Mouse (Mus musculus): ENCODE measurements around the gene Angpt4.

Angpt4 gene

DNA sequence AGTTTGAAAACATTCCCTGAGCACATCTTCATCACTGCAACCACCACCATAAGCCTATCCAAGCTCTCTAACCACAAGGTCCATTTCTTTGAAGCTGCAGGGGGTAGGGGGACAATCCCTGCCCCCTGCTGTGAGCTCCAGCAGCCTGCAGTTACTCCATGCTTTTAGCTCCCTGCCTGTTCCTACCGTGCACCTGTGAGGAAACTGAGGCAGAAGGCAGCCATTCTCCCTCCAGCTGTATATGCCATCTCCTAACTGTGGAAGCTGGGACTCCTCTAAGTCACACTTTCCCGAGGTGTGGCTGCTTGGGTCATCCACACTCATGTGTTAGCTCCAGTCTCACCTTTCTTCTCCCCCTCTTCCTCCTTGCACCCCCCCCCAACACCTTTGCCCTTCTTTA, 4.1 kb downstream of the Angpt4 start:
- no peak for DNase-seq (ENCODE audit: low read depth, low spot score)

DNA sequence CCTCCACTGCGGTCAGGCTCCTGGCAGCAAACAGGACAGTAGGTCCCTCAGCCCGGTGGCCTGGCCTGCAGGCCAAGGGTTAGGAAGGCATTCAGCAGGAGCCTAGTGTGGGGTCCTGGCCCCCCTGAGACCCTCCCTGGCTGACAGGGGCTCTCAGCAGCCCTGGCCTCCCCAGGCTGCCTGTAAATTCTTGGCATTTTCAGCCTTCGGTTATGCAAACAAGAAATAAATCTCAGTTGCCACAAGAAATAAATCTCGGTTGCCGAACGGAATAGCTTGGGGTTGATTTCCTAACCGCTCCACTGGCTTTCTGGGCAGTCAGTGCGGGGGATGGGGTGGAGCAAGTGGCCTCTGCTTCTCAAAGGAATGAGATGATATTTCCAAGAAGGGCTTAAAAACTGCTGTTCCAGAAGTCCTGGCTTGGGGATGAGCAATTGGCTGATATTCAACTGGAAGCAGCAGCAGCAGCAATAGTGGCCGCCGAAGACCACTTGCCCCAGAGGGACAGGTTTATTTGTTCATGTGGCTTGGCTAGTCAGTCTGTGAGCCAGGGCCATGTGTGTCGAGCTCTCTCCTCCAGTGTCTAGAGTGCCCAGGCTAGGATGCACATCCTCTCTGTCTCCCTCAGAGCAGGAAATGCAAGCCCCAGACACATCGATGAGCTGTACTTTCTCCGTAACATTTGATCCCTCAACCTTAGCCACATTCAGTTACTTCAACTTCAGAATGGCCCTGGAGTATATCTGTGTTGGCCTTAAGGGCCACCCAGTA, 5.2 kb downstream of the Angpt4 start:
- no peak for DNase-seq (ENCODE audit: low read depth, low spot score)

DNA sequence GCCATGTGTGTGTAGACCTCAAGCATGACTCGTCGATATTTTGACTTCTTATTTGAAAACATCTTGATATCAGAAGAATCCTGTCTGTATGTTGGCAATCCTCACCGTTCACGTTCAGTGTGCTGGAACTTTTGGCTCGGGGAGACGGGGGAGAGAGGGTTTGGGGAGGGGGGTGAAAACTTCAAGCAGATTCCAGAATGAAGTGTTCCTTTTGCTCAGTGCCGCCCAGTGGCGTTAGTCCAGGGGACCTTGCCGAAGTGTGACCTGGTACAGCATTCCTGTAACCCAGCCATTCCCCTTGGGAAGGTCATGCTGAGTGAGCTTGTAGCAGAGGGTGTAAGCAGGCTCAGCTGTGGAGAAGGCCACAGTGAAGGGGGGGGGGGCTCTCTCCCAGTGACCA, 8.1 kb downstream of the Angpt4 start:
- DNase-seq (ENCODE audit: low read depth, low spot score) = no peak

DNA sequence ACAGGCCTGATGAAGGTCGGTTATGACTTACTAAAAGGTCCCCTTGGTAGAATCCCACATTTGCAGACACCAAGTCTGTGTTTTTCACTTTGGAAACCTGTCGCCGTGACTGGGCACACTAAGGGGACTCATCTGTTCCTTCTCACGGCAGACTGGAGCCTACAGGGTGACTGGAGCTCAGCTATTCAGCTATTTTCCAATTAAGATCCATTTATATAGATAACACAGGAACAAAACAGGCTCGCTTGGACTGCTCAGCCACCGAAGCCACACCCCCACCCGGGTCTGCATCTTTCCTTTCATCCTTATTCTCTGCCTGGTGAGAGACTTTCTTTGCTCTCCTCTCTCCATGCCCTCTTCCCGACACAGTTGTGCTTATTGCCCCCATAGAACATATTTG, 10.1 kb downstream of the Angpt4 start:
- DNase-seq (ENCODE audit: low read depth, low spot score) = no peak

DNA sequence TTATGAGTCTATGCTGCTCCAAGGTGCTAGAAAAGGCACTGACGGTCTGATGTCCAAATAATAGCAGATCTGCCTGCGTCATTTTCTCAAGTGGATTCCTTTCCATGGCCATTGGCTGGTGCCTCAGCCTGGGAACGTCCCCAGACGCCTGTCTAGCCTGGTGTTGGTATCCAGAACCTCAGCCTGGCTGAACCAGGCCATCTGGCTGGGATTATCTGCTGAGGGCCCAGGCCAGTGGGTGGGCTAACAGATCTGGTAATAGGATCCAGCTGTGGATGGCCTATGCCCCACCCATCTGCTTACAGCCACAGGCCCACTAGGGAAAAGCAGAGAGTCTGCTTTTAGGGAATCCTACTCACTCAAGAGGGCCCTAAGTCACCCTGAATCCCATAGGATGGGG, 10.6 kb downstream of the Angpt4 start:
- DNase-seq (ENCODE audit: low read depth, low spot score) = no peak

DNA sequence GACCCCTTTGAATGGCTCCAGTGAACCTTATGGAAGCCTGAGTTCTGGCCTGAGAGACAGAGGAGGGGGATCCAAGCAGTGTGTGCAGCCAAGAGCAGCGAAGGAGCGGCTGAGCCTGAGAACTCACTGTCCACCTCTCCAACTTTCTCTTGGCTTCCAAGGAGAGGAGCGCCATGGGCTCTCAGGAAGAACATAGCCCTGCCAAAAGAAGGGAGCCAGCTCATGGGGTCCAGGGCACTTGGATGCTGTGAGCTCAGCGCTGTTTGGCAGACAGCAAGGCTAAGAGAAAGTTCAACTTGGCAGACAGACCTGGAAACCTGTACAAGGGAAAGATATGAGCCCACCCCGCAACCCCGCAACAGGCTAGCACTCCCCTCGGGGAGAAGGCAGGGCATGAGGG, 13.3 kb downstream of the Angpt4 start:
- no peak for DNase-seq (ENCODE audit: low read depth, low spot score)

DNA sequence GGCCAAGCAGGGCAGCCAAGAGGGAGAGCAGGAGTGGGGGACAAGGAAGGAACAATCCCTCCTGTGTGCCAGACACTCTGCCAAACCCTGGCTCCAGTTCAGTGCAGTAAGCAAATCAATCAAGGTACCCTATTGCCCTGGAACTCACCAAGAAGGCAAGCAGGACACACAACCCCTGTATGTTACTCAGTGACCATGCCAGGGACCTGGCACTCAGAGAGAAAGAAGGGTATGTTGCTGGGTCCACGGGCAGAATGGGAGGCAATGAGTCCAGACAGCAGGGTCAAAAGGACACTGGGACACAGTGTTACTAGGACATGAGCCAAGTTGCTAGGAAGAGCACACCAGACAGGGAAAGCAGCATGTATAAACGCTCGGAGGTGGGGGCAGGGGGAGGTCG, 14.7 kb downstream of the Angpt4 start:
- no peak for DNase-seq (ENCODE audit: low read depth, low spot score)

DNA sequence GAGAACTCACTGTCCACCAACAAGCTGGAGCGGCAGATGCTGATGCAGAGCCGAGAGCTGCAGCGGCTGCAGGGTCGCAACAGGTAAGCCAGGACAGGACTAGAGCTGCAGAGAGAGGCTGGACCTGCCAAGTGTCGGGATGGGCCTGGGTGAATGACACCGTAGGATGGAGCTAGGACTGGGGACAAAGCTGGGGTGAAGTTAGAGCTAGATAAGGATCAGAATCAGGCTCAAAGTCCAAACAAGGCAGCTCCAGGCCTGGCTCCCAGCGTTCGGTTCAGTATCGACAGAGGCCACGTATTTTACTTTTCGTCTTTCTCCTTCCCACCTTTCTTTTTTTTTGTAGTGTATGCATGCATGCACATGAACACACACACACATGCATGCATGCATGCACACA, 16.1 kb downstream of the Angpt4 start:
- no peak for DNase-seq (ENCODE audit: low read depth, low spot score)

DNA sequence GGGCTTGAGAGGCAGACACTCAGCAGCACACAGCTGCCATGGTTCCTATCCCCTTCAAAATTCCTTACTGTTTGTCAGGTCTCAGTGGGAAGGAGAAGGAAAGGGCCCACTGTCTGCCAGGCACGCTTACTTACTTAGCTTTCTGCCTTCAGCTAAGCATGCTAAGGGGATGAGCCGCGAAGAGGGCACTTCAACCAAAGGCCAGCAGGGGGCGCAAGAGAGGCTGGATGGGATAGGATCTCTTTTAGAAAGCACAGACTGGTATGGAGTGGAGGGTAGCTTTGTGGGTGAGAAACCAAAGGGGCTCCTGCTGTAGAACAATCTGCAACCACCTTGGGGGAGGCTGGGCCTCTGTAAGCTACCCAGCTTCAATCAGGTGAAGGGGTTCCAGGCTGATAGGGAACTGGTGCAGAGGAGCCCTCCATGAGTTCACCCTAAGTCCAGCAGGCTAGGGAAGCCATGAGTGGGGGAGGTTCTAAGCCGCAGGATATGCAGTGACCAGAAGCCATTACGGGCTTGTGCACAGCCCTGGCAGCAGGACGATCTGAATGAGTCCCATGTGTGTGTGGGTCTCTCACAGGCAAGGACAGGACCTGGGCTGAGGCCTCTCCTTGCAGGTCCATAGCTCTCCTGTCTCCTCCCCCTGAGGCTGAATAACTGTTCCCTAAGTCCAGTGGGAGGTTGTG, 19.5 kb downstream of the Angpt4 start:
- DNase-seq (ENCODE audit: low read depth, low spot score) = peak; percentile 67

DNA sequence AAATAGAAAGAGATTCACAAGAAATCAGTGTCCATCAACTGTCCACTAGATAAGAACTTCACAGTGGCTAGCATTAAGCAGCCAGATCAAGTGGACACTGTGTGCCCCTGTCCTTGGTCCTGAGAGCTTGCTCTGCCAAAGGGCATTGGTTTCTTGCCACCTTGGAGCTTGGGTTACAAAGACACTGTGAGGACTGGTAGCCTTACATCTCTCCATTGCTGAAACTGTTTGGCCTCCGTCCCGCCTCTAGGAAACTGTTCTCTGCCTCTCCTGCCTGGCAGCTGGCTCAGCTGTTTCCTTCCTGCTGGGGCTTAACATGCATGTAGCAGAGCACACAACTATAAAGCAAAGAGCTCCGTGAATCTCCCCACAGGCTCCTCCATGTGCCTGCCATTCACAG, 26.9 kb downstream of the Angpt4 start:
- no peak for DNase-seq (ENCODE audit: low read depth, low spot score)

DNA sequence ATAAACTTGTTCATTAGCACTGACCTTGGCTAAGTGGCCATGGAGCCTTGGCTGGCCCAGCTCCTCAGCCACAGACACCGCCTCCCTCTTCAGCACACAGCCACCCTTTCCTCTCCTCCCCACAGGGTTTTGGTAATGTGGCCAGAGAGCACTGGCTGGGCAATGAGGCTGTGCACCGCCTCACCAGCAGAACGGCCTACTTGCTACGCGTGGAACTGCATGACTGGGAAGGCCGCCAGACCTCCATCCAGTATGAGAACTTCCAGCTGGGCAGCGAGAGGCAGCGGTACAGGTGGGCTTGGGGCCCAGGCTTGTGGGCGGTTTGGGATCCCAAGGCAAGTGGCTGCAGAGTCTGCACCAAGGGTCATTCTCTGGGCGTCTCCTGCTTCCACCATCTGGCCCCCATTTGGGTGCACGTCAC, 27.8 kb downstream of the Angpt4 start:
- DNase-seq (ENCODE audit: low read depth, low spot score) = no peak

DNA sequence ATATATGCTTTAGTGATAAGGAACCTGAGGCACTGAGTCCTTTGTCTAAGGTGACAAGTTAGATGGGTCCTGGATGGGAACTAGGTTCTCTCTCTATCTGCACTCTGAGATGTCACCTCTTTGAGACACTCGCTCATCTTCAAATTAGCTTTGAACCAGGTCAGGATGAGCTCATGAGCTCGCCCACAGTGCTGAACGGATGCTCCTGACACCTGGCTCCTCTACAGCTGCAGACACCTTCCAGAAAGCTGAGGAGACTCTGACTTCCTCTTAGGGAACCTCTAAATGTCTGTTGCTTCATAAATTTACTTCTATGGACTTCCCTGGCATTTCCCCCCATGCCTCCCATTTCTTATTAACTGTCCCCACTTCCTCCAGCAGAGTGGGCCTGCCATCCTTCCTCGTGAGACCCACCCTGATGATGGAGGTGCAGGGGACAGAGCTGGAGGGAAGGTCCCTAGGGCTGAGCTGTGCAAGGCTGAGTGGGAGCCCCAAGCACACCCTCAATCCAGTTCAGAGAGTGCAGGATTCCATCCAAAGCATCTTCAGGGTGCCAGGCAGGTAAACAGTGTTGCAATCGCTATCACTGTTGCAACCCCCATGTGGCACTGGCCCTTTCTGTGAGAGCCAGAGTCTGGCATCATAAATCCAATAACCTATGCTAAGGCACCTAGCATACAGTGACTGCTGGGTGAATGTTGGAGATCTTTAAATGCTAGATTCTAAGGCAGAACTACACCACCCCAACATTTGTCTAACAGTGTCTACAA, 28.8 kb downstream of the Angpt4 start:
- DNase-seq (ENCODE audit: low read depth, low spot score) = no peak

DNA sequence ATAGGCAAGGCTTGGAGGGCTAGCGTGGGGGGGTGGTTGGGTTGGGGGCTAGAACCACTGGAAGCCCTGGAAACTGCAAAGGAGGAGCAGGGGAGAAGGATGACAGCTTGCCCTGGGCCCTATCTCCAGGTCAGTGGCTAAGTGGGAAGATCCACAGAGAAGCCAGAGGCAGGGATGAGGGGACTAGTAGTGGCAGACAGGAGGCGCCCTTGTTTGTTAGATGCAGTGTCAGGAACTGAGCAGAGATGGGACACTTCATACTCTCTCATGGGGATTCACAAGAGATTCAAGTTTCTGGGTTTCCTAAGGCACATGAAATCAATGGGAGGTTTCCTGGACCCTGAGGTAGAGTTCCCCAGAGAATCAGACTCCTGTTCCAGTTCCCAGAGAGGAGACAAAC, 30.3 kb downstream of the Angpt4 start:
- peak; percentile 12 for DNase-seq (ENCODE audit: low read depth, low spot score)

DNA sequence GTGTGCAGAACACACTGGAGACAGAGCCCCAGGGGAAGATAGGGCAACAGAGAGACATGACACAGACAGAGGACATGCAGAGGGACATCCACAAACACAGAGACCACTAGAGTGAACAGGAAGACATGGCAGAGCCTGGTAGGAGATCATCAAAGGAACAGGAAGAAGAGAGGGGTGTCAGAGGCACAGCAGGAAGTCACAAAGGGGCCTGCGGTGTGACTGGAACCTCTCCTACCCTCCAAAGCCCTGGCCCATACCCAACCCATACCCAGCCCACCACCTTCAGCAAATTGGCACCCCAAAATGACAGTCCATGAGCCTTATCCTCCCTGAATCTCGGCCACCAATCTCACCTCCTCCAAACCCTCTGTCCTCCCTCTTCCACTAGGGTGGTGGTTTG, 33.1 kb downstream of the Angpt4 start:
- no peak for DNase-seq (ENCODE audit: low read depth, low spot score)

DNA sequence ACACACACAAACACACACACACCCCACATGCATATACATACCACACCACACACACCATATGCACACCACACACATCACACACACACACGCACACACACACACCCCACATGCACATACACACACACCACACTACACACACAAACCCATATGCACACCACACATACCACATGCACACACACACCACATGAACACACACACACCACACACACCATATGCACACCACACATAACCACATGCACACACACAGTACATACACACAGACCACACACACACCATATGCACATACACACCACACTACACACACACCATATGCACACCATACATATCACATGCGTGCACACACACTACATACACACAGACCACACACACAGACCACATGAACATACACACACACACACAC, 36.6 kb downstream of the Angpt4 start:
- no peak for DNase-seq (ENCODE audit: low read depth, low spot score)

DNA sequence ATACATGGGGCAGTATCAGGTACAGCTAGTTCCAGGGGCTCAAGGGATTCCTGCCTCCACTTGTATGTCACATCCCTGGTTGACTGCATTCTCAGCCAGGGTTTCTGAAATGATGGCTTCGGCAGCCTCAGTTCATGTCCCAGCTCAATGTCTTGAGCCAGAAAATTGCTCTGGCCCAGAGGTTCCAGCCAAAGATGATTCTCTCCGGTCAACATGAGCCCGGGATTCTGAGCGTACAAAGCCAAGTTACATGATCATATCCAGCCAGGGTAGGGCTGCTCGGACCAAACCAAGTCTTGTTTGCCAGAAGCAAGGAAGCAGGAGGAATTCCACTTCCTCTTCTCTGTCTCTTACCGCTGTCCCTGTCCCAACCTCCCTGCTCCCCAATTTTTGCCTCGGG, 37.3 kb downstream of the Angpt4 start:
- DNase-seq (ENCODE audit: low read depth, low spot score) = no peak

DNA sequence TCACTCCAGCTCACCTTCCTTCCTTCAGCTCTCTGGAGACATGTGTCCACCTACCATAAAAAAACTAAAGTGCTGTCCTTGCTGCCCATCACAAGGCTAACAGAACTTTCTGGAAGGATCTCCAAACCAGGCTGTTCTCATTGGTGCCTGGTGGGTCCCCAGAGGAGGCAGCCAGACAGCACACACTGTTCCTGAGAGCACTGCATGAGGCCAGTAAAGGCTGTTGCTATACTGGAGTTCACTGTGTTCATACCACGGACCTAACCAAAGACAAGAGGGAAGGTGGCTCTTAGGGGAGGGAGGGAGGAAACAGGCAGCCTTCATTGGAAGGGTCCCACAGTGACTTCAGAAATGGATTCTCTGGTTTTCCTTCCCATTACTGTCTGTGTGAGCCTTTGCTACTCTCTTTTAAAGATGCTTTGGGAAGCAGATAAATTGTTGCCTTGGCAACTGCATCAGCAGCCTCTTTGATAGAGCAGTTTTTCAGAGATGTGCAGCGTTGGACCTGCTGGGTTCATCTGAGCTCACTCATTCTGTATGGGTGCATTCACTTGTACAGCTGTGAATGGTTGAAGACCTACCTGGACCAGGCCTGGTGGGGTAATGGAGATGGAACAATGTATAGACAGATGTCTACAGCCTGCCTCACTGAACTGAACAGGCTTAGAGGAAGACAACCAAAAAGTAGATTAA, 38.2 kb downstream of the Angpt4 start:
- DNase-seq (ENCODE audit: low read depth, low spot score) = no peak

DNA sequence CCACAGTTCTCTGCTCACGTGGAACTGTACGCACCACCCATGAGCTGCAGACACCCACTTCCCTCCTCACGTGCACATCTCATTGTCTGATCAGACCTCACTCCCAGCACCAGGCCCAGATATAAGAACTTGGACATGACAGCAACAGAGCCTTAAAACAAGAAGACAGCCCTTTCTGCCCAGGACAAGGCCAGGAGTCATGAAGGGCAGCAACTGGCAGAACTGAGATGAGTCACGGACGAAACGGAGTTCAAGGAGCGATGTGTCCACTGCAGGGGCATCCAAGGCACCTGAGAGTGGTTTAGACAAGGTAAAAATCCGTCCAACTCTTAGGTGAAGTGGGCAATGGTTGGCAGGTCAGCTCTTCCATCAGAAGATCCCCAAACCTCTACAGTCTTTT, 42.7 kb downstream of the Angpt4 start:
- DNase-seq (ENCODE audit: low read depth, low spot score) = no peak

DNA sequence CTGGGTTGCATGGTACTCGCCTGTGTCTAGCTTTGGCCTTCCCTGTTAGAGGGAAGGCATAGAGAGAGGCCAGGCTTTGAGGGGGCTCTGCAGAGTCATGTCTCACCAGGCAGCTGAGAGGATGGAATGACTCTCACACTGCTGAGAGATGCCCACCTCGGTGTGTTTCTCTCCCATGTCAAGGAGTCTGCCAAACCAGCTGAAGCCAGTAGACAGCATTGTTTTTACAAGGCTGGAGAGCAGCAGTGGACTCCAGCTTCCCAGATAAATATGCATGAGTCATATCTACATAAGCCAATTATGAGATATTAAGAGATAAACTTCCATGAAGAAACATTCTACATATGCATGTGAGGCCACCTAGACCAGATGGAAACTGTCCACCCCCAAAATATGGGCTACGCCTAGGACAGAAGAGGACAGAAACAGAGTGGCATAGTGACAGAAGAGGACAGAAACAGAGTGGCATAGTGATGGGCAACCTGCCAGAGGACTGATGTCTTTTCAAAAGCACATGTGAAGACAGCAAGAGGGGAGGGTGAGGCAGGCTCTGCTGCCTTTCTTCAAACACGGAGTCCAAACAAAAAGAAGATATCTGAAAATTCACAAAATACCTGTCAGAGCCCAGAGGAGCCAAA, 45.6 kb downstream of the Angpt4 start:
- DNase-seq (ENCODE audit: low read depth, low spot score) = no peak

DNA sequence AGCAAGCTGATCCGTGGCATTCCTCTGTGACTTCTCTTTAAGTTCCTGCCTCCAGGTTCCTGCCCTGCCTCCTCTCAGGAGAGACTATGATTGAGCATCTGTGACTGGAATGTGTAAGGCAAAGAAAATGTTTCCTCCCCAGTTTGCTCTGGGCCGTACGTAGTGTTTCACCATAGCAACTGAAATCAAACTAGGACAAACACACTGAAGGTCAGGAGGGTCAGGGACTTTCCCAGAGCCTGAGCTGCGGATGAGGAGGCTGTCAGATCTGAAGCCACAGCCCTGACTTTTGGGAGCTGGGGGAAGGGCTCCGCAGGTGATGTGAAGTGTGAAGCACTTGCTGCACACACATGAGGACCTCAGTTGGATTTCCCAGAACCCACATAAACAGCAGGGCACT, 48.3 kb downstream of the Angpt4 start:
- no peak for DNase-seq (ENCODE audit: low read depth, low spot score)

Data from A20 (cell line).